8 mouse cellular contexts compared by ENCODE assay signal in genomic region chr14:21994061-21994990, GRCm38 (mm10). TPM values are rescaled to one million over a fixed set of nuclear protein-coding genes. Genes with fewer than 3 reads are reported as not detected.
A peak's percentile ranks its signal among the peaks of the same experiment; 100 is the strongest.
DNase-seq lines count a peak whose midpoint lies in the region; TF ChIP-seq lines count a peak whose summit lies in the region.

No protein-coding gene starts in this region.

- TF ChIP-seq RAD21 in MEL (IDR thresholded peaks at IDR 0.05; ENCODE audit: low read depth, low read length) = no peak

- H3K4me3 ChIP-seq in MEL (ENCODE audit: control insufficient read depth in 1 of 2, insufficient read depth in 1 of 2, low read depth in 2 of 2, low read length in 2 of 2) = peak overlapping the region; percentile 82 to 85

- H3K27me3 ChIP-seq in MEL (ENCODE audit: control insufficient read depth in 1 of 2, insufficient read depth in 2 of 2, low read length in 2 of 2) = no peaks in the 10 kb centered on the region

- peak; percentile 45 for DNase-seq in MEL (ENCODE audit: low read depth, low spot score)
- peak; percentile 76 for DNase-seq in adrenal gland, postnatal 14 days
- peak; percentile 50 for DNase-seq in forelimb bud, embryonic 11.5 days (ENCODE audit: low read depth, low spot score)
- DNase-seq in kidney, postnatal 25 days = peak; percentile 60 to 80
- peak; percentile 86 for DNase-seq in mesoderm, embryonic 11.5 days (ENCODE audit: low read depth, low spot score)
- no peak for DNase-seq in cerebellum, adult 11 months
- DNase-seq in right cerebral cortex, postnatal 14 days = no peak
- DNase-seq in spleen, adult 18-20 months = no peak

- H3K79me2 ChIP-seq in MEL (ENCODE audit: control insufficient read depth, insufficient read depth, low read length, poor library complexity) = peaks cover 7% of the 10 kb centered on the region; the same call in 1 of the 2 replicates

- peaks cover 0 to 2% of the 10 kb centered on the region in 2 experiments; a peak in 1 of 4 replicates for H3K36me3 ChIP-seq in MEL (ENCODE audit: control insufficient read depth in 1 of 2, insufficient read depth in 2 of 2, low read length in 2 of 2)

- no peaks in the 10 kb centered on the region for H3K9me3 ChIP-seq in MEL (replicated peaks; ENCODE audit: insufficient read depth, low read length)

- peak overlapping the region; percentile 97 for H3K9ac ChIP-seq in MEL (ENCODE audit: control insufficient read depth, low read depth, low read length, poor library complexity, severe bottlenecking)

- H3K27ac ChIP-seq in MEL (ENCODE audit: control insufficient read depth, low read depth, low read length) = peak overlapping the region; percentile 97

- TF ChIP-seq POLR2A in MEL (IDR thresholded peaks at IDR 0.05; ENCODE audit: control insufficient read depth in 1 of 2, insufficient read depth in 1 of 2, low read depth in 1 of 2, low read length in 2 of 2, poor library complexity in 1 of 2) = peak in 1 of 2 experiments; percentile 3; a peak in 1 of 4 replicates

- H3K4me1 ChIP-seq in MEL (ENCODE audit: control insufficient read depth in 1 of 2, insufficient read depth in 2 of 2, low read length in 2 of 2) = peaks cover 0 to 2% of the 10 kb centered on the region in 2 experiments; a peak in 1 of 4 replicates

- TF ChIP-seq CTCF in MEL (IDR thresholded peaks at IDR 0.05 in 2 of 3, conservative IDR thresholded peaks at IDR 0.05 in 1 of 3; ENCODE audit: control insufficient read depth in 1 of 3, insufficient read depth in 1 of 3, low read depth in 2 of 3, low read length in 3 of 3, poor library complexity in 1 of 3, severe bottlenecking in 1 of 3) = no peak

- TF ChIP-seq EP300 in MEL (IDR thresholded peaks at IDR 0.05; ENCODE audit: low read depth in 1 of 2, low read length in 2 of 2) = no peak

TF ChIP-seq in MEL, 35 proteins besides CTCF, POLR2A, EP300 and RAD21:
- peak; percentile 23; the same call in 1 of the 2 replicates for TF ChIP-seq SIN3A (IDR thresholded peaks at IDR 0.05; ENCODE audit: low read length)
- no peak for TF ChIP-seq ETS1 (IDR thresholded peaks at IDR 0.05; ENCODE audit: low read depth, low read length)
- peak; percentile 21; the same call in 1 of the 2 replicates for TF ChIP-seq MXI1 (IDR thresholded peaks at IDR 0.05; ENCODE audit: low read depth, low read length)

RNA-seq across cellular contexts. Expression of gene Zfp503, which starts 4.9 kb away (rescaled TPM):
- total RNA-seq in MEL (2012; rRNA removed) = 0.96 and 1.1 TPM in 2 replicates
- polyA plus RNA-seq in MEL (2012; ENCODE audit: insufficient read depth in 1 of 2, insufficient read length in 2 of 2, low read depth in 1 of 2, low replicate concordance in 2 of 2, missing spikeins in 1 of 2) = 1 to 10 TPM in 1 of 2 experiments, not detected in 1; 2.1 TPM
- 22.3 and 24.3 TPM in 2 replicates for total RNA-seq in adrenal gland, postnatal 14 days (2021)

RNA-seq across cellular contexts. Expression of gene Lrmda, which starts 25.2 kb away (rescaled TPM):
- 3.7 and 5.9 TPM in 2 replicates for total RNA-seq in MEL (2012; rRNA removed)
- polyA plus RNA-seq in MEL (2012; ENCODE audit: insufficient read depth in 1 of 2, insufficient read length in 2 of 2, low read depth in 1 of 2, low replicate concordance in 2 of 2, missing spikeins in 1 of 2) = 1 to 10 TPM in 1 of 2 experiments, not detected in 1; 5.1 TPM
- total RNA-seq in adrenal gland, postnatal 14 days (2021) = 3.8 and 4.2 TPM in 2 replicates

Comparison
In these comparisons a context has a peak if more than half of its experiments do, and no peak if none do; other contexts are left out.
1. DNase-seq: peak in MEL (single experiment), adrenal gland, postnatal 14 days (single experiment), forelimb bud, embryonic 11.5 days (single experiment), kidney, postnatal 25 days (2 of 2) and mesoderm, embryonic 11.5 days (single experiment); none in cerebellum, adult 11 months (single experiment), right cerebral cortex, postnatal 14 days (single experiment) and spleen, adult 18-20 months (0 of 2).
2. RNA of gene Zfp503, which starts 4.9 kb away (total RNA-seq): 22.3 to 24.3 TPM in adrenal gland, postnatal 14 days; 0.96 to 1.1 TPM in MEL; every median in the first group is over 10 times any median in the second.